Mouse (Mus musculus): ENCODE measurements around the gene Nek1.

DNA sequence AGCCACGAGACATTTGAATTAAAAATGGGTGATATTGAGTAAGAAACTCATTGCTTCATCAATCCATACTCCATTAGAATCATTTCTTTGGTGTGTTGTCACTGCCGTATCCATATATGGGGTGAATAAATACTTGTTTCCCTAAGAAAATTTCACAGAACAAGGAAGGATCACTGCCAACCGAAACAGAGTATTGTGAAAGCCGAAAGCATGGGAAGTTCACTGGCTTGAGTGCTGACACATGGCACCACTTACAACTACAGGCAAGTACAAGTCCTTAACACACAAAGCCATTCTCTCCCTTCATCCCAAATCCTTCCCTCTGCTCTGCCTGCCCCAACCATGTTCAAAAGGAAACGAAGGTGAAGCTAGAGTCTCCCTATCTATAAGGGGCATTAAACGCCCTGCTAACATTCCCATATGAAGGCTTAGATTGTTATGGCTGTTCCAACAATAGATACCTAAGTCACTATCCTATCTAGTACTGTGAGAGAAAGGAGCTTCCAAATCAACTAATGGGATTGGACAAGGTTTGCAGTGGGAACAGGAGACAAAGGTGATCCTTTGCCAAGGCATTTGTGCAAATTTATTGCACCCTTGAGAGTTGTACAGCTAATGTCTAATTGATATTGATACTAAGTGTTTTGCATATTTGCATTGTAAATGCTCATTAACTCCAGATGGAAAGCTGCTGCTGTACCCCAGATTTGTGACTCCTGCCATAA lies 168.6 kb downstream of the Nek1 start:
- TF ChIP-seq CTCF (IDR thresholded peaks at IDR 0.05; ENCODE audit: low read depth) (no peak), EP300 (IDR thresholded peaks at IDR 0.05; ENCODE audit: low read depth) (no peak)
